Mouse (Mus musculus): Measurements from ENCODE around the gene Gm10153. TPM values are rescaled to one million over a fixed set of nuclear protein-coding genes. Genes with fewer than 3 reads are reported as not detected.
"Not testable (repeated sequence)": the region's sequence is repeated elsewhere in the genome, so short reads cannot be mapped to it uniquely, and the experiment has no call there.

Gm10153 gene
- polyA plus RNA-seq (2016; fragmentation: Nextera tagmentation; extraction: Ambion mirVana), result not detected in 2 replicates

DNA sequence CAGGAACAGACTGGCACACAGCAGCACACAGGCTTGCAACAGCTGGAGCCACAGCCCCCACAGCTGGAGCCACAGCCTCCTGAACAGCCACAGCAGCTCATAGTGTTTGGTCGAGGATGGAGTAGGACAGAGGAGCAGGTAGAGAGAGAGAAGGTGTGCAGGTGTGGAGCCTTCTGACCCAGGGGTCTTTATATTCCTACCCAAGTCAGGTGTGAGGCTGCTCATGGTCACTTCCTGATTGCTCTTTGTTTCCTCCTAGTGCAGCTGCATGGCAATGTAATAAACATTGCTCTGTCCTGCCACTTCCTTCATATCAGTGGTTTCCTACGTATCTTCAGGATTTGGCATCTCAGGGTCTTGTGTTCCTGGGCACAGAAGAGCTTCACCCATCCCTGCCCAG, at the start of gene Gm10153:
Gm10153 (minus strand) TSS at position 101 of the 400 bp plus-strand sequence.
- WGBS, result 55% methylated on average over 2 of the region's 2 CpGs

DNA sequence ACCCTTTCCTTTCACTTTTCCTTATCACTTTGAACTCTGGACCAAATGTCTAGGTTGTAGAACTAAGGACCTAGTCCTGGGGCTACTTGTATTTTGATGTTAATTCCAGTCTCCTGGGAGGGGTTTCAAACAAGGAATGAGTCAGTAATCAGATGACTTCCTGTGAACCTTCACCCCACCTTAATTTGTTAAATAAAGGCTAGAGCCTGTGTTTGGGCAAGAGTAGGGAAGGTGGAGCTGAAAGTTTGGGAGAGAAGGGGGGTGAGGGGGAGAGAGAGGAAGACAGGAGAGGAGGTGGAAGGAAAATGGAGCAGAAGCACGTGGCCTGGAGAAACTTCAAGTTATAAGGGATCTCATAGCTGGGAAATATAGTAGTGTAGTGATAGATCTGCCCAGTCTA, 41.4 kb upstream of the Gm10153 start:
- Histone ChIP-seq H3K4me3 (no peak overlapping the region), H3K27me3 (no peaks in the 10 kb centered on the region), H3K4me1 (no peaks in the 10 kb centered on the region), H3K4me2 (replicated peaks) (no peak overlapping the region), H3K9me3 (no peaks in the 10 kb centered on the region), H3K36me3 (no peaks in the 10 kb centered on the region), H3K27ac (no peak overlapping the region), H3K9ac (no peak overlapping the region)
- 26% methylated on average over 1 of the region's 1 CpGs for WGBS
- no peak for ATAC-seq (ENCODE audit: insufficient number of reproducible peaks, insufficient read depth, low FRiP score, low TSS enrichment)

More for the DNA sequence above, at the start of gene Gm10153:
- H3K27me3 ChIP-seq, result 0 out of 2 replicates have a peak, but pooled peaks cover 4% of the 10 kb centered on the region
- no peak within 1 kb of the TSS for H3K27ac ChIP-seq
- ATAC-seq (ENCODE audit: insufficient number of reproducible peaks, insufficient read depth, low FRiP score, low TSS enrichment), result no peak
- H3K9me3 ChIP-seq, result no peaks in the 10 kb centered on the region
- no peaks in the 10 kb centered on the region for H3K4me1 ChIP-seq
- H3K9ac ChIP-seq, result no peak within 1 kb of the TSS
- H3K36me3 ChIP-seq, result no peaks in the 10 kb centered on the region
- H3K4me3 ChIP-seq, result no peak within 1 kb of the TSS
- H3K4me2 ChIP-seq (replicated peaks), result no peak within 1 kb of the TSS

DNA sequence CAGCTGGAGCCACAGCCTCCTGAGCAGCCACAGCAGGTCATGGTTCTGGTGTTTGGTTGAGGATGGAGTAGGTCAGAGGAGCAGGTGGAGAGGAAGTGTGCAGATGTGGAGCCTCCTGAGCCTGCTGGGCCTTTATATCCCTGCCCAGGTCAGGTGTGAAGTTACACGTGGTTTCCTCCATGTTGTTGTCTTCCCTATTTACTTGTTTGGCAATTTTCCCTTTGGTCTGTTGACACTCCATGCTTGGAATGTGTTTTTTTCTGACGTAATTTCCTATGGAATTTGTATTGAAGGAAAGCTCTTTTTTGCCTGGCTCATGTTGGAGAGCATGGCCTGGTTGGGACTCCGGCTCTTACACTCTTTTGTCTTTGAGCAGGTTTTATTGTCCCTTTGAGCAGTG, 39.7 kb upstream of the Gm10153 start, which contains the start of gene Krtap5-5:
Krtap5-5 (minus strand) TSS at position 101 of the 400 bp plus-strand sequence.
- not testable (repeated sequence) for H3K27me3 ChIP-seq, H3K4me1 ChIP-seq, H3K9me3 ChIP-seq

DNA sequence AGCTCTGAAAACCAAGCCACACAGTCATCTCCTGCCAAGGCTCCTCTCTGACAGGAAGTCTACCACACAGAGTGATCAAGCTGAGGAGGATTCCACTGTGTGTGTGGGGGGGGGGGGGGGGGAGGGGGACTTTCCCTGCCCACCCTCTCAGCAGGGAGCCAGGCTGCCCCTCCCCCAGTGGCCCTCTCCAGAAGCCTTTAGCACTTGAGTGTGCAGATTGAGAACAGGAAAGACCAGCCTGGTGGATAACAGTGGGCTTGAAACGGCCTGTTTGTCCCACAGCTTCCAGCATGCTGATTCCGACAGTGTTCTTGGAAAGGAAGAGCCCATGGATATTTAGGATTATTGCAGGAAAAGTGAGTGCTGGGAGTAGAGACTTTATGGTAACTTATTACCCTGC, 34.3 kb upstream of the Gm10153 start:
- Histone ChIP-seq H3K9ac (no peak overlapping the region), H3K4me1 (peaks cover 5% of the 10 kb centered on the region; the same call in 1 of the 2 replicates), H3K4me2 (replicated peaks) (no peak overlapping the region), H3K27me3 (no peaks in the 10 kb centered on the region), H3K4me3 (no peak overlapping the region), H3K9me3 (no peaks in the 10 kb centered on the region), H3K27ac (no peak overlapping the region), H3K36me3 (no peaks in the 10 kb centered on the region)
- 26% methylated on average over 2 of the region's 2 CpGs for WGBS
- ATAC-seq (ENCODE audit: insufficient number of reproducible peaks, insufficient read depth, low FRiP score, low TSS enrichment), result no peak

More for the DNA sequence above, 39.7 kb upstream of the Gm10153 start, which contains the start of gene Krtap5-5:
- H3K4me2 ChIP-seq (replicated peaks); H3K4me3 ChIP-seq; H3K27ac ChIP-seq; H3K36me3 ChIP-seq; ATAC-seq (ENCODE audit: insufficient number of reproducible peaks, insufficient read depth, low FRiP score, low TSS enrichment); H3K9ac ChIP-seq: not testable (repeated sequence)
- 55% methylated on average over 3 of the region's 3 CpGs for WGBS

DNA sequence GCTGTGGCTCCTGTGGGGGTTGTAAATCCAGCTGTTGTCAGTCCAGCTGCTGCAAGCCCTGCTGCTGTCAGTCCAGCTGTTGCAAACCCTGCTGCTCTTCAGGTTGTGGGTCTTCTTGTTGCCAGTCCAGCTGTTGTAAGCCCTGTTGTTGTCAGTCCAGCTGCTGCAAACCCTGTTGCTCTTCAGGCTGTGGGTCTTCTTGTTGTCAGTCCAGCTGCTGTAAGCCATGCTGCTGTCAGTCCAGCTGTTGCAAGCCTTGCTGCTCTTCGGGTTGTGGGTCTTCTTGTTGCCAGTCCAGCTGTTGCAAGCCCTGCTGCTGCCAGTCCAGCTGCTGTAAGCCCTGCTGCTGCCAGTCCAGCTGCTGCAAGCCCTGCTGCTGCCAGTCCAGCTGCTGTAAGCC, 21.9 kb upstream of the Gm10153 start:
- not testable (repeated sequence) for H3K27ac ChIP-seq; H3K4me1 ChIP-seq; H3K27me3 ChIP-seq; H3K9me3 ChIP-seq; ATAC-seq (ENCODE audit: insufficient number of reproducible peaks, insufficient read depth, low FRiP score, low TSS enrichment); H3K4me2 ChIP-seq (replicated peaks); H3K36me3 ChIP-seq; H3K4me3 ChIP-seq; H3K9ac ChIP-seq
- 56% methylated on average over 1 of the region's 1 CpGs for WGBS

DNA sequence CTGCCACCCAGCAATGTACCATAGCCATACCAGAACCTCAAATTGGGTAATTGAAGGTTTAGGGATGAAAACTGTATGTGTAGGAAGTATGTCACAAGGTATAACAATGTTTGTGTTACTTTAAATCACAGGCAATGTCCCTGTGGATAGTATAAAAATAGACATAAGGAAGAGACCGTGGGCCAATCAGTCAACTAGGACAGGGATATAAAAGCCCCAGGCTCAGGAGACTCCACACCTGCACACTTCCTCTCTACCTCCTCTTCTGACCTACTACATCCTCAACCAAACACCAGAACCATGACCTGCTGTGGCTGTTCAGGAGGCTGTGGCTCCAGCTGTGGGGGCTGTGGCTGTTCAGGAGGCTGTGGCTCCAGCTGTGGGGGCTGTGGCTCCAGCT, 21.4 kb upstream of the Gm10153 start, which contains the start of gene Gm7579:
Gm7579 (plus strand) TSS at position 301 of the 400 bp plus-strand sequence.
- Histone ChIP-seq H3K4me1 (no peaks in the 10 kb centered on the region), H3K4me3 (no peak within 1 kb of the TSS), H3K36me3 (no peaks in the 10 kb centered on the region), H3K4me2 (replicated peaks) (no peak within 1 kb of the TSS), H3K27ac (no peak within 1 kb of the TSS), H3K9ac (no peak within 1 kb of the TSS), H3K27me3 (no peaks in the 10 kb centered on the region), H3K9me3 (no peaks in the 10 kb centered on the region)
- ATAC-seq (ENCODE audit: insufficient number of reproducible peaks, insufficient read depth, low FRiP score, low TSS enrichment), result no peak
- WGBS, result 78% methylated on average over 1 of the region's 1 CpGs

DNA sequence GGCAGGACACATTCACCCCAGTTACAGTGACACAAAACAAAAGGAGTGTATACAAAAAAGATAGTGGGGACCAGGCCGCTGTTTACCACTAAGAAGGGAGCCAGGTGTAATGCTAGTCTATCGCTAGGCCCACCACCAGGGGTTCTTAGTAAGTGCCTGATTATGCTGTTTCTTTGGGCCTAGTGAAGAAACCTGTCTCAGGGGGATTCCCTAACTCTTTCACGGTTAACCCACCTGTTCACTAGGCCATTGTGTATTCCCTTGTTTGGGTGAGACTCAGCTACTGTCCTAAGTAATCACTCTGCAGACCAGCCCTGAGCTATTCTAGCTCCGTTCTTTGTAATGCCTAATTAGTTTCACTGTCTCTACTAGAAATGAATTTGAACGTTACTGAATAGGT, 16.7 kb upstream of the Gm10153 start:
- not testable (repeated sequence) for H3K4me3 ChIP-seq; H3K36me3 ChIP-seq; H3K4me2 ChIP-seq (replicated peaks); H3K9me3 ChIP-seq; ATAC-seq (ENCODE audit: insufficient number of reproducible peaks, insufficient read depth, low FRiP score, low TSS enrichment); H3K27me3 ChIP-seq; H3K27ac ChIP-seq; H3K4me1 ChIP-seq; H3K9ac ChIP-seq
- 75% methylated on average over 5 of the region's 5 CpGs for WGBS

DNA sequence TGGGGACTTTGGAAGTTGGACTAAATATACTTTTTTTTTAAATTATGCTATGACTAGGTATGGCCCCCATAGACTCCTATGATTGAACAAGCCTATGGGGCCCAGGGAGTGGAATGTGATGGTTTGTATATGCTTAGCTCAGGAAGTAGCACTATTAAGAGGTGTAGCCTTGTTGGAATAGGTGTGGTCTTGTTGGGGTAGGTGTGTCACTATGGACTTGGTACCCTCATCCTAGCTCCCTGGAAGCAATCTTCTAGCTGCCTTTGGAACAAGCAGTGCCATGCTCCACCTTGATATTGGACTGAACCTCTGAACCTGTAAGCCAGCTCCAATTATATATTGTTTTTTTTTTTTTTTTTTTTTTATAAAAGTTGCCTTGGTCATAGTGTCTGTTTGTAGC, 15.3 kb upstream of the Gm10153 start:
- no peak overlapping the region for H3K9ac ChIP-seq
- ATAC-seq (ENCODE audit: insufficient number of reproducible peaks, insufficient read depth, low FRiP score, low TSS enrichment), result no peak

DNA sequence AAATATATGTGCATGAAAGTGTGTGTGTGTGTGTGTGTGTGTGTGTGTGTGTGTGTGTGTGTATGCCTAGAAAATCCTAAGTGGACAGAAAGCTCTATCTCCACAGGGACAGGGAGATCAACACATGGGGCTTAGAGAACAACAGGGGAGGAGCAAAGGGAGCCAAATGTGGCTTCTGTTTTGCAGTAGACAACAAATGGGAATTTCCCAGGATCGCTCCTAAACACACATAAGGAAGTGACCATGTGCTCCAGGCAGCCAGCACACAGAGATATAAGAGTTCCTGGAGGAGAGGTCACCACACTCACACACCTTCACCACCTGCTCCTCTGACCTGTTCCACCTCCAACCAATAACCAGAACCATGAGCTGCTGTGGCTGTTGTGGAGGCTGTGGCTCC, 10.9 kb upstream of the Gm10153 start, which contains the start of gene Krtap5-3:
Krtap5-3 (plus strand) TSS at position 301 of the 400 bp plus-strand sequence.
- H3K27me3 ChIP-seq, result peaks cover 4% of the 10 kb centered on the region; the same call in 1 of the 2 replicates

More for the DNA sequence above, 15.3 kb upstream of the Gm10153 start:
- Histone ChIP-seq H3K27me3 (peaks cover 4% of the 10 kb centered on the region; the same call in 1 of the 2 replicates), H3K4me3 (no peak overlapping the region), H3K4me1 (no peaks in the 10 kb centered on the region), H3K36me3 (no peaks in the 10 kb centered on the region), H3K4me2 (replicated peaks) (no peak overlapping the region), H3K9me3 (no peaks in the 10 kb centered on the region), H3K27ac (no peak overlapping the region)

DNA sequence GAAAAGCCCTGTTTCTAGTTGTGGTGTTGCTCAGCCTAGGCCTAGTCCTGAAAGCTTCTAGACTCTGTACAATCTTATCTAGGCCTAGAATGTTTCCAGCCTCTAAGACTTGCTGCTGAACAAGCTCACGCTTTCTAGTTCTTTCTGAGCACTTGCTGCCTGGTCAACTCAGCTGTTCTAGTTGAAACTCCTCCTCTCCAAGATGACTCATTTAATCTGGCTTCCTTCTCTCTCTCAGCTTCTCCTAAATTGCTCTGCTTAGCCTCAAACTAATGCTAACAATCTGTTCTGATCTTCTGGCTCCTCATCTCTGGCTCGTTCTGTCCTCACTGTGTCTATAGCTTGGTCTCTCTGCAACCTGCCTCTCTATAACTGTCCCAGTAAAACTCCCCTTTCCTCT, 8.6 kb upstream of the Gm10153 start:
- Histone ChIP-seq H3K27ac (no peak overlapping the region), H3K27me3 (peaks cover 4% of the 10 kb centered on the region; the same call in 1 of the 2 replicates), H3K4me3 (no peak overlapping the region), H3K4me2 (replicated peaks) (no peak overlapping the region), H3K9me3 (no peaks in the 10 kb centered on the region), H3K36me3 (no peaks in the 10 kb centered on the region), H3K9ac (no peak overlapping the region), H3K4me1 (no peaks in the 10 kb centered on the region)
- WGBS, result 74% methylated on average over 2 of the region's 2 CpGs
- ATAC-seq (ENCODE audit: insufficient number of reproducible peaks, insufficient read depth, low FRiP score, low TSS enrichment), result no peak

More for the DNA sequence above, 10.9 kb upstream of the Gm10153 start, which contains the start of gene Krtap5-3:
- Histone ChIP-seq H3K36me3 (no peaks in the 10 kb centered on the region), H3K27ac (no peak within 1 kb of the TSS), H3K4me1 (no peaks in the 10 kb centered on the region), H3K4me3 (no peak within 1 kb of the TSS), H3K4me2 (replicated peaks) (no peak within 1 kb of the TSS), H3K9ac (no peak within 1 kb of the TSS), H3K9me3 (no peaks in the 10 kb centered on the region)
- no peak for ATAC-seq (ENCODE audit: insufficient number of reproducible peaks, insufficient read depth, low FRiP score, low TSS enrichment)
- 59% methylated on average over 1 of the region's 1 CpGs for WGBS

DNA sequence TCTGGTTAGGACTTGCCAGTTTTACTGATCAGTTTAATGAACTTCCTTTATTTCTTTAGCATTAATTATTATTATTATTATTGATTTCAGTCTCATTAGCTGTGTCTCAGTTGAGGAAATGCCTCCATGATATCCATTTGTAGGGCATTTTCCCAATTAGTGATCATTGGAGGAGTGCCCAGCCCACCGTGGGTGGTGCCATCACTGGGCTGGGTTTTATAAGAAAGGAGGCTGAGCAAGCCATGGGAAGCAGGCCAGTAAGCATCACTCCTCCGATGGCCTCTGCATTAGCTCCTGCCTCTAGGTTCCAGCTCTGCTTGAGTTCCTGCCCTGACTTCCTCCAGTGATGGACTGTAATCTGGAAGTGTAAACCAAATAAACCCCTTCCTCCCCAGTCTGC, 2.0 kb downstream of the Gm10153 start:
- Histone ChIP-seq H3K4me1 (no peaks in the 10 kb centered on the region), H3K9ac (no peak overlapping the region), H3K4me3 (no peak overlapping the region), H3K27ac (no peak overlapping the region), H3K4me2 (replicated peaks) (no peak overlapping the region), H3K9me3 (no peaks in the 10 kb centered on the region), H3K27me3 (0 out of 2 replicates have a peak, but pooled peaks cover 4% of the 10 kb centered on the region), H3K36me3 (no peaks in the 10 kb centered on the region)
- 76% methylated on average over 2 of the region's 2 CpGs for WGBS
- ATAC-seq (ENCODE audit: insufficient number of reproducible peaks, insufficient read depth, low FRiP score, low TSS enrichment), result no peak

DNA sequence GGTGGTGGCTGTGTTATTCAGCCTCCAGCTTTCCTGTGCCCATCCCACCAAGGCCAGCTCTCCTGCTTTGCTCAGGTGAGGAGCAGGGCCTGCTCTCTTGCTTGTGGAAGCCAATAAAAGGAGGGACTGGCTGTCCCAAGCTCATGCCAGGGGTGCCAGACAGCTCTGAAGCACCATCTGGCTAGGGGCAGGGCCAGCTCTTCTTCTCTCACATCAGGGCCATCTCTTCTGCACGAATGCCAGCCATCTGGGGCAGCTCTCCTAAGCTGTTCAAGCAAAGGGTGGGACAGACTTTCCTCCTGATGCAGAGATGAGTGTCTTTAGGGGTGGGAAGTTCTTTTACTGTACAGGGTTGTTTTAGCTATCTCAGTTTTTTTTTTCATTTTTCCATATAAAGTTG, 9.2 kb downstream of the Gm10153 start:
- Histone ChIP-seq H3K27me3 (no peaks in the 10 kb centered on the region), H3K4me2 (replicated peaks) (no peak overlapping the region), H3K9me3 (no peaks in the 10 kb centered on the region), H3K9ac (no peak overlapping the region), H3K4me3 (no peak overlapping the region), H3K36me3 (no peaks in the 10 kb centered on the region), H3K27ac (no peak overlapping the region), H3K4me1 (no peaks in the 10 kb centered on the region)
- ATAC-seq (ENCODE audit: insufficient number of reproducible peaks, insufficient read depth, low FRiP score, low TSS enrichment), result no peak
- WGBS, result 67% methylated on average over 1 of the region's 1 CpGs

Measured in embryonic facial prominence, embryonic 12.5 days (tissue).